Mouse (Mus musculus) small intestine, adult 2 months (tissue): Measurements from ENCODE around the gene Rpusd1.

Experiments used
- CTCF ChIP-seq: fragments of 200-500 bp; IDR thresholded peaks from 2 replicates; pipeline ENCODE4 v1.5.1; 2012; ENCODE audit warnings: low read depth, mild to moderate bottlenecking, control low read depth, inconsistent platforms, low read length, moderate library complexity, mixed read lengths; ENCODE audit not compliant: insufficient replicate concordance, insufficient read length; ENCODE audit errors: extremely low read depth
- POLR2A ChIP-seq: fragments of 200-500 bp; IDR thresholded peaks from 2 replicates; pipeline ENCODE4 v1.6.1; 2012; ENCODE audit warnings: low read depth, mild to moderate bottlenecking, control low read depth, inconsistent platforms, low read length, moderate library complexity

GRCm38 (mm10) chr17:25760148-25760547, 32.7 kb downstream of the Rpusd1 start:
- TF ChIP-seq POLR2A (no peak), CTCF (no peak)
